Comparison of ENCODE assay signal across 10 mouse cellular contexts in genomic region chr4:45435899-45436298, GRCm38 (mm10). TPM values are rescaled to one million over a fixed set of nuclear protein-coding genes. Genes with fewer than 3 reads are reported as not detected.
DNase-seq lines count a peak whose midpoint lies in the region; ATAC-seq and TF ChIP-seq lines count a peak whose summit lies in the region.
"Had no signal": no experiment of that assay in that cellular context is flagged by ENCODE, and none has a peak within 500 bp of the region (broad histone marks: within the 10 kb centered on the region; RNA-seq: fewer than 3 reads in every experiment).

No protein-coding gene starts in this region.

- no peaks in the 10 kb centered on the region for H3K9me3 ChIP-seq in forebrain, embryonic 12.5 days
- H3K9me3 ChIP-seq in forebrain, embryonic 15.5 days, result no peaks in the 10 kb centered on the region
- no peaks in the 10 kb centered on the region for H3K9me3 ChIP-seq in lung, postnatal 0 days (ENCODE audit: low read length)

- peaks cover 47% of the 10 kb centered on the region for H3K4me1 ChIP-seq in forebrain, embryonic 12.5 days
- peaks cover 56% of the 10 kb centered on the region for H3K4me1 ChIP-seq in forebrain, embryonic 15.5 days
- H3K4me1 ChIP-seq in lung, postnatal 0 days (ENCODE audit: insufficient read depth, low read depth, low read length), result peaks cover 9% of the 10 kb centered on the region; the same call in 1 of the 2 replicates

- H3K27ac ChIP-seq in forebrain, embryonic 12.5 days, result peak overlapping the region; percentile 20; the same call in 1 of the 2 replicates
- H3K27ac ChIP-seq in forebrain, embryonic 15.5 days (replicated peaks), result no peak overlapping the region; the same call in 1 of the 2 replicates
- no peak overlapping the region for H3K27ac ChIP-seq in lung, postnatal 0 days (ENCODE audit: low read length)

- peak; percentile 73 for DNase-seq in MN1 (ENCODE audit: low spot score)
- DNase-seq in heart, postnatal 25 days (ENCODE audit: low spot score), result peak; percentile 29
- DNase-seq in lung, postnatal 0 days (ENCODE audit: low spot score), result peak; percentile 66
- DNase-seq in thymus, postnatal 4 days, result no peak
- DNase-seq in T-cell, adult 2 months (ENCODE audit: low spot score), result no peak
- DNase-seq in spleen, postnatal 10 days (ENCODE audit: low spot score in 2 of 2), result no peak
- DNase-seq: cerebellum, adult 18-20 months; thymus, adult 18-20 months had no signal

- no peak for TF ChIP-seq EP300 in lung, postnatal 0 days (IDR thresholded peaks at IDR 0.05)

- ATAC-seq in forebrain, embryonic 12.5 days (ENCODE audit: low FRiP score), result 0 out of 2 replicates have a peak, but pooled peaks have one; percentile 3
- ATAC-seq in forebrain, embryonic 15.5 days (replicated peaks), result no peak
- ATAC-seq in lung, postnatal 0 days, result peak; percentile 60

- H3K4me3 ChIP-seq in forebrain, embryonic 12.5 days (replicated peaks), result no peak overlapping the region
- H3K4me3 ChIP-seq in forebrain, embryonic 15.5 days, result no peak overlapping the region
- H3K4me3 ChIP-seq in lung, postnatal 0 days (ENCODE audit: low read depth, low read length), result no peak overlapping the region

- 0 out of 2 replicates have a peak, but pooled peaks cover 3% of the 10 kb centered on the region for H3K27me3 ChIP-seq in forebrain, embryonic 12.5 days
- H3K27me3 ChIP-seq in forebrain, embryonic 15.5 days, result no peaks in the 10 kb centered on the region
- H3K27me3 ChIP-seq in lung, postnatal 0 days (replicated peaks; ENCODE audit: insufficient read depth, low read length), result no peaks in the 10 kb centered on the region

- WGBS in forebrain, embryonic 12.5 days, result 68% methylated on average over 2 of the region's 2 CpGs
- 71% methylated on average over 2 of the region's 2 CpGs for WGBS in forebrain, embryonic 15.5 days
- 48% methylated on average over 2 of the region's 2 CpGs for WGBS in lung, postnatal 0 days

- H3K9ac ChIP-seq in forebrain, embryonic 12.5 days, result no peak overlapping the region
- no peak overlapping the region for H3K9ac ChIP-seq in forebrain, embryonic 15.5 days (replicated peaks)
- H3K9ac ChIP-seq in lung, postnatal 0 days (replicated peaks; ENCODE audit: low read depth), result no peak overlapping the region

- intact Hi-C loops in heart, postnatal 25 days (cut with DNase I), result no loop called here

- TF ChIP-seq CTCF in lung, postnatal 0 days (IDR thresholded peaks at IDR 0.05), result peak; percentile 58

- H3K4me2 ChIP-seq in forebrain, embryonic 12.5 days, result no peak overlapping the region
- no peak overlapping the region for H3K4me2 ChIP-seq in forebrain, embryonic 15.5 days (replicated peaks)
- H3K4me2 ChIP-seq in lung, postnatal 0 days (replicated peaks; ENCODE audit: low read depth, low read length), result no peak overlapping the region

- H3K36me3 ChIP-seq in forebrain, embryonic 12.5 days (replicated peaks), result 0 out of 2 replicates have a peak, but pooled peaks cover 2% of the 10 kb centered on the region
- H3K36me3 ChIP-seq in forebrain, embryonic 15.5 days, result 0 out of 2 replicates have a peak, but pooled peaks cover 8% of the 10 kb centered on the region
- no peaks in the 10 kb centered on the region for H3K36me3 ChIP-seq in lung, postnatal 0 days (ENCODE audit: insufficient read depth, low read length)

RNA-seq across cellular contexts. Expression of gene Slc25a51, which starts 27.3 kb away (rescaled TPM):
- polyA plus RNA-seq in forebrain, embryonic 12.5 days (2016; fragmentation: Nextera tagmentation; extraction: Ambion mirVana), result 86.8 and 89.7 TPM in 2 replicates
- polyA plus RNA-seq in forebrain, embryonic 15.5 days (2015; fragmentation: Nextera tagmentation; extraction: Ambion mirVana), result 86.1 and 87.3 TPM in 2 replicates
- total RNA-seq in heart, postnatal 25 days (2021), result 100 to 1,000 TPM; 105 to 128 TPM
- polyA plus RNA-seq in lung, postnatal 0 days (2015; fragmentation: Nextera tagmentation; extraction: Ambion mirVana), result 59.4 and 69.4 TPM in 2 replicates

Comparison
In these comparisons a context has a peak if more than half of its experiments do, and no peak if none do; other contexts are left out.
1. DNase-seq: peak in MN1 (single experiment), heart, postnatal 25 days (single experiment) and lung, postnatal 0 days (single experiment); none in thymus, postnatal 4 days (single experiment), T-cell, adult 2 months (single experiment) and spleen, postnatal 10 days (0 of 2).